Mouse (Mus musculus): Measurements from ENCODE around the gene 0610030E20Rik. TPM values are rescaled to one million over a fixed set of nuclear protein-coding genes. Genes with fewer than 3 reads are reported as not detected.
A peak's percentile ranks its signal among the peaks of the same experiment; 100 is the strongest.

The 0610030E20Rik gene
- total and polyA plus RNA-seq, 3 experiments: 29.7 to 71.0 (median 33.9) TPM

GRCm38 (mm10) chr6:72369557-72369956 lies 22.4 kb downstream of the 0610030E20Rik start:
- no peak overlapping the region for H3K4me3 ChIP-seq (ENCODE audit: low read depth, low read length)
- H3K4me1 ChIP-seq (ENCODE audit: insufficient read depth, low read depth, low read length): peaks cover 71% of the 10 kb centered on the region
- no peaks in the 10 kb centered on the region for H3K9me3 ChIP-seq (replicated peaks)
- DNase-seq (ENCODE audit: low spot score) (no peak), ATAC-seq (ENCODE audit: extremely low read depth, insufficient number of reproducible peaks, low FRiP score, poor library complexity, severe bottlenecking) (no peak)
- no peaks in the 10 kb centered on the region for H3K27me3 ChIP-seq (ENCODE audit: insufficient read depth, low read length)
- TF ChIP-seq POLR2AphosphoS5 (IDR thresholded peaks at IDR 0.05; ENCODE audit: insufficient replicate concordance, low read depth, low read length) (no peak), CTCF (IDR thresholded peaks at IDR 0.05; ENCODE audit: low read depth, low read length) (peak; percentile 34; the same call in 1 of the 2 replicates), GATA2 (IDR thresholded peaks at IDR 0.05; ENCODE audit: borderline replicate concordance, low read depth, low read length) (no peak)
- H3K36me3 ChIP-seq (replicated peaks): peaks cover 76% of the 10 kb centered on the region

- H3K36me3 ChIP-seq (replicated peaks): peaks cover 80% of the 10 kb centered on the region
- DNase-seq (ENCODE audit: low spot score) (no peak), ATAC-seq (ENCODE audit: extremely low read depth, insufficient number of reproducible peaks, low FRiP score, poor library complexity, severe bottlenecking) (no peak)
- TF ChIP-seq GATA1 (IDR thresholded peaks at IDR 0.05; ENCODE audit: borderline replicate concordance, low read length) (no peak), GATA2 (IDR thresholded peaks at IDR 0.05; ENCODE audit: borderline replicate concordance, low read depth, low read length) (no peak), CTCF (IDR thresholded peaks at IDR 0.05; ENCODE audit: low read depth, low read length) (no peak), POLR2AphosphoS5 (IDR thresholded peaks at IDR 0.05; ENCODE audit: insufficient replicate concordance, low read depth, low read length) (0 out of 2 replicates have a peak, but pooled peaks have one; percentile 35), TAL1 (conservative IDR thresholded peaks at IDR 0.05; ENCODE audit: low read depth, low read length) (no peak)
- no peaks in the 10 kb centered on the region for H3K9me3 ChIP-seq (replicated peaks)
- H3K4me3 ChIP-seq (ENCODE audit: low read depth, low read length): no peak overlapping the region; the same call in 1 of the 2 replicates
- H3K27me3 ChIP-seq (ENCODE audit: insufficient read depth, low read length): no peaks in the 10 kb centered on the region
- H3K4me1 ChIP-seq (ENCODE audit: insufficient read depth, low read depth, low read length): peaks cover 76% of the 10 kb centered on the region
Measured at GRCm38 (mm10) chr6:72370091-72370490, 23.0 kb downstream of the 0610030E20Rik start.

GRCm38 (mm10) chr6:72371147-72371546 lies 24.0 kb downstream of the 0610030E20Rik start:
- H3K4me3 ChIP-seq (ENCODE audit: low read depth, low read length): no peak overlapping the region
- TF ChIP-seq GATA1 (IDR thresholded peaks at IDR 0.05; ENCODE audit: borderline replicate concordance, low read length): no peak
- DNase-seq (ENCODE audit: low spot score) (no peak), ATAC-seq (ENCODE audit: extremely low read depth, insufficient number of reproducible peaks, low FRiP score, poor library complexity, severe bottlenecking) (no peak)
- peaks cover 84% of the 10 kb centered on the region for H3K4me1 ChIP-seq (ENCODE audit: insufficient read depth, low read depth, low read length)
- peaks cover 88% of the 10 kb centered on the region for H3K36me3 ChIP-seq (replicated peaks)
- H3K27me3 ChIP-seq (ENCODE audit: insufficient read depth, low read length): no peaks in the 10 kb centered on the region
- no peaks in the 10 kb centered on the region for H3K9me3 ChIP-seq (replicated peaks)

- H3K9me3 ChIP-seq (replicated peaks): no peaks in the 10 kb centered on the region
- H3K36me3 ChIP-seq (replicated peaks): peaks cover 88% of the 10 kb centered on the region
- ATAC-seq (ENCODE audit: extremely low read depth, insufficient number of reproducible peaks, low FRiP score, poor library complexity, severe bottlenecking): no peak
- TF ChIP-seq CTCF (IDR thresholded peaks at IDR 0.05; ENCODE audit: low read depth, low read length) (no peak), GATA2 (IDR thresholded peaks at IDR 0.05; ENCODE audit: borderline replicate concordance, low read depth, low read length) (no peak), POLR2AphosphoS5 (IDR thresholded peaks at IDR 0.05; ENCODE audit: insufficient replicate concordance, low read depth, low read length) (no peak), GATA1 (IDR thresholded peaks at IDR 0.05; ENCODE audit: borderline replicate concordance, low read length) (no peak), TAL1 (conservative IDR thresholded peaks at IDR 0.05; ENCODE audit: low read depth, low read length) (no peak)
- H3K27me3 ChIP-seq (ENCODE audit: insufficient read depth, low read length): no peaks in the 10 kb centered on the region
- DNase-seq (ENCODE audit: low spot score): no peak
- no peak overlapping the region for H3K4me3 ChIP-seq (ENCODE audit: low read depth, low read length)
- H3K4me1 ChIP-seq (ENCODE audit: insufficient read depth, low read depth, low read length): peaks cover 84% of the 10 kb centered on the region
Measured at GRCm38 (mm10) chr6:72371571-72371970, 24.5 kb downstream of the 0610030E20Rik start.

- Histone ChIP-seq H3K36me3 (replicated peaks) (peaks cover 94% of the 10 kb centered on the region), H3K4me1 (ENCODE audit: insufficient read depth, low read depth, low read length) (peaks cover 91% of the 10 kb centered on the region), H3K4me3 (ENCODE audit: low read depth, low read length) (no peak overlapping the region), H3K27me3 (ENCODE audit: insufficient read depth, low read length) (no peaks in the 10 kb centered on the region), H3K9me3 (replicated peaks) (no peaks in the 10 kb centered on the region)
- DNase-seq (ENCODE audit: low spot score): no peak
- ATAC-seq (ENCODE audit: extremely low read depth, insufficient number of reproducible peaks, low FRiP score, poor library complexity, severe bottlenecking): no peak
- TF ChIP-seq TAL1 (conservative IDR thresholded peaks at IDR 0.05; ENCODE audit: low read depth, low read length): no peak
- no peak for TF ChIP-seq POLR2AphosphoS5 (IDR thresholded peaks at IDR 0.05; ENCODE audit: insufficient replicate concordance, low read depth, low read length)
- no peak for TF ChIP-seq CTCF (IDR thresholded peaks at IDR 0.05; ENCODE audit: low read depth, low read length)
- no peak for TF ChIP-seq GATA1 (IDR thresholded peaks at IDR 0.05; ENCODE audit: borderline replicate concordance, low read length)
- TF ChIP-seq GATA2 (IDR thresholded peaks at IDR 0.05; ENCODE audit: borderline replicate concordance, low read depth, low read length): no peak
Measured at GRCm38 (mm10) chr6:72373184-72373583, 26.1 kb downstream of the 0610030E20Rik start.

GRCm38 (mm10) chr6:72374206-72374605 lies 27.1 kb downstream of the 0610030E20Rik start:
- no peak for TF ChIP-seq GATA2 (IDR thresholded peaks at IDR 0.05; ENCODE audit: borderline replicate concordance, low read depth, low read length)
- TF ChIP-seq GATA1 (IDR thresholded peaks at IDR 0.05; ENCODE audit: borderline replicate concordance, low read length): no peak
- no peak for TF ChIP-seq CTCF (IDR thresholded peaks at IDR 0.05; ENCODE audit: low read depth, low read length)
- no peak for TF ChIP-seq TAL1 (conservative IDR thresholded peaks at IDR 0.05; ENCODE audit: low read depth, low read length)
- no peak for TF ChIP-seq POLR2AphosphoS5 (IDR thresholded peaks at IDR 0.05; ENCODE audit: insufficient replicate concordance, low read depth, low read length)
- Histone ChIP-seq H3K27me3 (ENCODE audit: insufficient read depth, low read length) (no peaks in the 10 kb centered on the region), H3K36me3 (replicated peaks) (peaks cover 90% of the 10 kb centered on the region), H3K4me1 (ENCODE audit: insufficient read depth, low read depth, low read length) (peaks cover 95% of the 10 kb centered on the region), H3K4me3 (ENCODE audit: low read depth, low read length) (peak overlapping the region; percentile 53; the same call in 1 of the 2 replicates), H3K9me3 (replicated peaks) (no peaks in the 10 kb centered on the region)
- ATAC-seq (ENCODE audit: extremely low read depth, insufficient number of reproducible peaks, low FRiP score, poor library complexity, severe bottlenecking): 0 out of 2 replicates have a peak, but pooled peaks have one; percentile 9
- DNase-seq (ENCODE audit: low spot score): no peak
